Mouse (Mus musculus): ENCODE results near the gene Abca17. TPM values are rescaled to one million over a fixed set of nuclear protein-coding genes. Genes with fewer than 3 reads are reported as not detected.

Gene Abca17
- not detected in 2 replicates for polyA plus RNA-seq (2015; fragmentation: Nextera tagmentation; extraction: Ambion mirVana)

DNA sequence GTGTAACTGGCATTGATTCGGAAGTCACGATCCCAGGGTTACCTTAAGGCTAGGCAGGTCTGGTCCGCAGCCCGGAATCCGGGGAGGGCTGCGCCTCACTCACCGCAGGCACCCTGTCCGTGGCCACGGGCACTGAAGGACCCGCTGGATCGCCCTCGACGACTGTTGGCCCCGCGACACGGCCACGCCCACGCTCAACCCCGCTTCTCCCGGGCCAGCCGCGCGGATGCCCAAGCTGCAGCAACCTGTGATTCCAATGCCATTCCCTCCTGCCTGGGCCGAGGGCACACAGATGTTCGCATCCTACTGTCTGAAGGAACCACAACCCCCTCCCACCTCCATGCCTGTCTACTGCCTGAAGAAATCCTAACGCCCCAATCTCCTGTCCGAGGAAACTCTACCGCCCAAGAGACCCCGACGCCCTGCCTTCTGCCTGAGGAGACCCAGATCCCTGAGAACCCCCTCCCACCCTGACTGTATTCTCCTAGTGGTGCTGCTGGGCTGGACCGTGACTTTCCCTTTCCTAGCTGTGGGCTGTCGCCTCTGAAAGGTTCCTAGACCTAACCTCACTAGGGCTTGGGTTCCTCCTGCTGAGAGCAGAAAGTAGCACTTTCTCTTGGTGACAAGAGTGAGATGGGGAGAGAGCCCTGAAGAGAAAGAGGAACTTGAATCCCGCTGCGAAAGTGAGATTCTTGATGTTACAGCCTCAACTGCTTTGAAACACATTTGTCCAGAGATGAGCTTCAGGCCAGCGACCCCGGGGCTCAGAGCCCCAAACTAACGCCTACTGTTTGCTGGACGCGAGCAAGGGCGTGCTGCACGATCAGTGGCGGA is at the start of gene Abca17:
Gene Abca17 (minus strand): TSS at position 143 of the 834 bp plus-strand sequence.
- ATAC-seq (ENCODE audit: low read depth) = no peak
- Histone ChIP-seq H3K4me2 (ENCODE audit: low read depth, low read length) (peak within 1 kb of the TSS; percentile 95), H3K4me3 (ENCODE audit: low read depth, low read length) (peak within 1 kb of the TSS; percentile 92), H3K27me3 (ENCODE audit: control insufficient read depth, insufficient read depth, low read depth, low read length) (peaks cover 15% of the 10 kb centered on the region), H3K9me3 (replicated peaks; ENCODE audit: control insufficient read depth, low read length) (no peaks in the 10 kb centered on the region), H3K36me3 (ENCODE audit: control insufficient read depth, insufficient read depth) (no peaks in the 10 kb centered on the region), H3K4me1 (ENCODE audit: control insufficient read depth, low read depth, low read length) (peaks cover 44% of the 10 kb centered on the region), H3K27ac (ENCODE audit: low read length) (peak within 1 kb of the TSS; percentile 87), H3K9ac (ENCODE audit: low read depth, low read length) (peak within 1 kb of the TSS; percentile 94)
- 5% methylated on average over 42 of the region's 42 CpGs for WGBS (ENCODE audit: insufficient replicate concordance)

DNA sequence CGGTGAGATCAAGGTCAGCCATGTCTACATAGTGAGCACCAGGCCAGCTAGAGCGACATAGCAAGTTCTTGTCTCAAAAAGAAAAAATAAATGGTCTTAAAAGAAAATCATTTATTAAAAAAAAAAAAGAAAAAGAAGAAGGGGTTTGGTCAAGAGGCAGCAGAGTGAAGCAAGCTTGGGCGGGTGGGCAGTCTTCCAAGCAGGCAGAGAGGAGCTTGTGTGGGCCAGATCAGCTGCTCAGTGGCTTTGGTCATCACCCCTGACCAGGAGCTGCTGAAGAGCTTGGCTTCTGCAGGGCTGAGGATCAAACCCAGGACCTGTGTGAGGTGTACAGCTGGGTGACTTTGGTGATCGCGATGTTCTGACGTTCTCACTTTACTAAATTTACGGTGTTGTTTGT is 43.6 kb upstream of the Abca17 start:
- 80% methylated on average over 7 of the region's 7 CpGs for WGBS (ENCODE audit: insufficient replicate concordance)
- Histone ChIP-seq H3K4me3 (ENCODE audit: low read depth, low read length) (no peak overlapping the region), H3K27ac (ENCODE audit: low read length) (no peak overlapping the region), H3K4me2 (ENCODE audit: low read depth, low read length) (no peak overlapping the region), H3K36me3 (ENCODE audit: control insufficient read depth, insufficient read depth) (peaks cover 22% of the 10 kb centered on the region), H3K9me3 (replicated peaks; ENCODE audit: control insufficient read depth, low read length) (no peaks in the 10 kb centered on the region), H3K9ac (ENCODE audit: low read depth, low read length) (no peak overlapping the region), H3K27me3 (ENCODE audit: control insufficient read depth, insufficient read depth, low read depth, low read length) (no peaks in the 10 kb centered on the region), H3K4me1 (ENCODE audit: control insufficient read depth, low read depth, low read length) (no peaks in the 10 kb centered on the region)
- no peak for ATAC-seq (ENCODE audit: low read depth)

DNA sequence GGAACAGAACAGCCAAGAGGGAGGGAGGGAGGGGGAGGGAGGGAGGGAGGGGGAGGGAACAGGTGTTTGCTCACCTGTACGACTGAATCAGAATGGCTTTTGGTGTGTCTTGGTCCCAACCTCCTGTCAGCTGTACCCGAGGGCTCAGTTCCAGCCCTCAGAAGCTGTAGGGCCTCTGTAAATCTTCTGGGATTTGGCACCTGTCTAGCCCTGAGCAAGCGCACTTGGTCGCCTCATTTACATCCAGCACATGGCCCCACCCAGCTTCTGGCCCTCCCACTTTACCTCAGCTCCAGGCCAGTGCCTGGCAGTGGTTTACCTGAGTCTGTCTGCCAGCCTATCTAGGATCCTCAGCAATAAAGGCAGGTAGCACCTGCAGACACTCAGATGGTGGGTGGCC is 42.7 kb upstream of the Abca17 start:
- no peak for ATAC-seq (ENCODE audit: low read depth)

DNA sequence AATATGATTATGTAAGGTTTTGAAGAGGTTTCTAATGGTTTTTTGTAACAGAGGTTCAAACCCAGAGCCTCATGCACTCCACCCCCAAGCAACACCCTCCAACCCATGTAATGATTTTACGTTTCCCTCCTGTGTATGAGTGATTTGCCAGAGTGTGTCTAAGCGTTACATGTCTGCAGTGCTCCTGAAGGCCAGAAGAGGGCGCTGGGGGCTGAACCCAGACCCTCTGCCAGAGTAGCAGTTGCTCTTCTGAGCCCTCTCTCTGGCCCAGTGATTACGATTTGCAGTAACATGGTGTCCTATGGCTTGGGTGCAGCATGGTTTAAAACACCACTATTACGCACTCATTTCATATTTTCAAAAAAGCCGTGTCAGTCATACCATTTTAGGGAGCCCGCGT is 40.3 kb upstream of the Abca17 start:
- ATAC-seq (ENCODE audit: low read depth) = no peak
- H3K27me3 ChIP-seq (ENCODE audit: control insufficient read depth, insufficient read depth, low read depth, low read length) = no peaks in the 10 kb centered on the region
- H3K27ac ChIP-seq (ENCODE audit: low read length) = no peak overlapping the region
- no peak overlapping the region for H3K4me2 ChIP-seq (ENCODE audit: low read depth, low read length)
- no peak overlapping the region for H3K9ac ChIP-seq (ENCODE audit: low read depth, low read length)
- H3K9me3 ChIP-seq (replicated peaks; ENCODE audit: control insufficient read depth, low read length) = no peaks in the 10 kb centered on the region
- no peaks in the 10 kb centered on the region for H3K4me1 ChIP-seq (ENCODE audit: control insufficient read depth, low read depth, low read length)
- no peak overlapping the region for H3K4me3 ChIP-seq (ENCODE audit: low read depth, low read length)
- WGBS (ENCODE audit: insufficient replicate concordance) = 70% methylated on average over 8 of the region's 8 CpGs
- peaks cover 28% of the 10 kb centered on the region for H3K36me3 ChIP-seq (ENCODE audit: control insufficient read depth, insufficient read depth)

More for the DNA sequence above, 42.7 kb upstream of the Abca17 start:
- H3K4me1 ChIP-seq (ENCODE audit: control insufficient read depth, low read depth, low read length) = no peaks in the 10 kb centered on the region
- no peak overlapping the region for H3K9ac ChIP-seq (ENCODE audit: low read depth, low read length)
- no peaks in the 10 kb centered on the region for H3K27me3 ChIP-seq (ENCODE audit: control insufficient read depth, insufficient read depth, low read depth, low read length)
- H3K27ac ChIP-seq (ENCODE audit: low read length) = no peak overlapping the region
- H3K4me3 ChIP-seq (ENCODE audit: low read depth, low read length) = no peak overlapping the region
- H3K9me3 ChIP-seq (replicated peaks; ENCODE audit: control insufficient read depth, low read length) = no peaks in the 10 kb centered on the region
- peaks cover 19% of the 10 kb centered on the region for H3K36me3 ChIP-seq (ENCODE audit: control insufficient read depth, insufficient read depth)
- no peak overlapping the region for H3K4me2 ChIP-seq (ENCODE audit: low read depth, low read length)
- WGBS (ENCODE audit: insufficient replicate concordance) = 61% methylated on average over 4 of the region's 4 CpGs

DNA sequence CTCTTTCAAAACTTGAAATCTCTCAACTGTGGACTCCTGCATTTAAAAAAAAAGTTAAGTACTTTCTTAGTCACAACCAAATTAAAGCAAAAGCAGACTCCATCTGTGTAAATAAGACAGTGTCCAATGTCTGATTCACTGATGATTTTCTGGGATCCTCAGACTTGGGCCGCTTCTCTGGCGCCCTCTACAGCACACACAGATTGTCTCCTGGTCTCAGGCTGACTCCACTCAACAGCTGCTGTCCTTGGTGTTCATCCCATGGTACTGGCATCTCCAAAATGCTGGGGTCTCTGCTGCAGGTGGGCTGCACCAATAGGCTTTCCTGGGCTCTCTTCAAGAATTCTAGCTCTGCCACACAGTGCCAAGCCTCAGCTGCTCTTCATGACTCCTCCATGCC is 39.0 kb upstream of the Abca17 start:
- Histone ChIP-seq H3K4me3 (ENCODE audit: low read depth, low read length) (no peak overlapping the region), H3K4me2 (ENCODE audit: low read depth, low read length) (no peak overlapping the region), H3K9me3 (replicated peaks; ENCODE audit: control insufficient read depth, low read length) (no peaks in the 10 kb centered on the region), H3K27ac (ENCODE audit: low read length) (no peak overlapping the region), H3K4me1 (ENCODE audit: control insufficient read depth, low read depth, low read length) (no peaks in the 10 kb centered on the region), H3K36me3 (ENCODE audit: control insufficient read depth, insufficient read depth) (peaks cover 40% of the 10 kb centered on the region), H3K27me3 (ENCODE audit: control insufficient read depth, insufficient read depth, low read depth, low read length) (no peaks in the 10 kb centered on the region), H3K9ac (ENCODE audit: low read depth, low read length) (no peak overlapping the region)
- WGBS (ENCODE audit: insufficient replicate concordance) = 6% methylated on average over 2 of the region's 2 CpGs
- no peak for ATAC-seq (ENCODE audit: low read depth)

DNA sequence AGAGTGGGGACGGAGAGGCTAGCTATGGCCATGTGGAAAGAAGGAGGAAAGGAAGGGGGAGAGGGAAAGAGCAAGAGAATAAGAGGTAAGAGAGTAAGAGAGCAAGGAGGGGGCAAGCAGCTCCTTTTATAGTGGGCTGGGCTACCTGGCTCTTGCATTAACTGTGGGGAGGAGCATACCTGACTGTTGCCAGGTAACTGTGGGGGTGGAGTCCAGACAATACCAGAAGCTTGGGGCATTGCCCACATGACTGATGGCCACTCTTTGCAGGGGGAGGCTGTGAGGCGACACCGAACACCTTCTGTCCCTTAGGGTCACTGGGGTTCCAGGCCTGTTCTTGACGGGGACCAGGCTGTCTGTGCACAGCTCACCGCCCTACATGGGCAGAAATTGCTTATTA is 37.8 kb upstream of the Abca17 start:
- no peak overlapping the region for H3K4me2 ChIP-seq (ENCODE audit: low read depth, low read length)
- ATAC-seq (ENCODE audit: low read depth) = no peak
- no peak overlapping the region for H3K4me3 ChIP-seq (ENCODE audit: low read depth, low read length)
- 82% methylated on average over 5 of the region's 5 CpGs for WGBS (ENCODE audit: insufficient replicate concordance)
- peaks cover 48% of the 10 kb centered on the region for H3K36me3 ChIP-seq (ENCODE audit: control insufficient read depth, insufficient read depth)
- H3K27ac ChIP-seq (ENCODE audit: low read length) = no peak overlapping the region
- H3K9me3 ChIP-seq (replicated peaks; ENCODE audit: control insufficient read depth, low read length) = no peaks in the 10 kb centered on the region
- H3K4me1 ChIP-seq (ENCODE audit: control insufficient read depth, low read depth, low read length) = no peaks in the 10 kb centered on the region
- H3K27me3 ChIP-seq (ENCODE audit: control insufficient read depth, insufficient read depth, low read depth, low read length) = no peaks in the 10 kb centered on the region
- H3K9ac ChIP-seq (ENCODE audit: low read depth, low read length) = no peak overlapping the region

DNA sequence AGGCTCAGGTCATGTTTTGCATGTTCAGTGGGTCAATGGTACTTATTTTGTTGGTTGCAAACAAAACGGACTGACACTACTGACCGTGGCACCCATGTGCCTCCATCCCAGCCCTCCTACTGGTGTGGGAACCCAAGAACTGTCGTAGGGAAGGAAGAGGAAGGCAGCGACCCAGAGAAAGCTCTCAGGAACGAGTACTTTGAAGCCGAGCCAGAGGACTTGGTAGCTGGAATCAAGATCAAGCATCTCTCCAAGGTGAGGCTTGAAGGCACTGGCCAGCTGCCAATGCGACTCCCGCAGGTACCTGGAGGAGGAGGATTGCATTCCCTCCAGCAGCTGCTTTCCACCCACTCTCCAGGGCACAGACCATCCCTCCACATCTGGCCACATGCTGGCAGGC is 32.9 kb upstream of the Abca17 start:
- no peak for ATAC-seq (ENCODE audit: low read depth)
- Histone ChIP-seq H3K27ac (ENCODE audit: low read length) (no peak overlapping the region), H3K9me3 (replicated peaks; ENCODE audit: control insufficient read depth, low read length) (no peaks in the 10 kb centered on the region), H3K27me3 (ENCODE audit: control insufficient read depth, insufficient read depth, low read depth, low read length) (no peaks in the 10 kb centered on the region), H3K4me3 (ENCODE audit: low read depth, low read length) (no peak overlapping the region), H3K4me1 (ENCODE audit: control insufficient read depth, low read depth, low read length) (no peaks in the 10 kb centered on the region), H3K36me3 (ENCODE audit: control insufficient read depth, insufficient read depth) (peaks cover 60% of the 10 kb centered on the region), H3K4me2 (ENCODE audit: low read depth, low read length) (no peak overlapping the region), H3K9ac (ENCODE audit: low read depth, low read length) (no peak overlapping the region)
- 83% methylated on average over 8 of the region's 8 CpGs for WGBS (ENCODE audit: insufficient replicate concordance)

DNA sequence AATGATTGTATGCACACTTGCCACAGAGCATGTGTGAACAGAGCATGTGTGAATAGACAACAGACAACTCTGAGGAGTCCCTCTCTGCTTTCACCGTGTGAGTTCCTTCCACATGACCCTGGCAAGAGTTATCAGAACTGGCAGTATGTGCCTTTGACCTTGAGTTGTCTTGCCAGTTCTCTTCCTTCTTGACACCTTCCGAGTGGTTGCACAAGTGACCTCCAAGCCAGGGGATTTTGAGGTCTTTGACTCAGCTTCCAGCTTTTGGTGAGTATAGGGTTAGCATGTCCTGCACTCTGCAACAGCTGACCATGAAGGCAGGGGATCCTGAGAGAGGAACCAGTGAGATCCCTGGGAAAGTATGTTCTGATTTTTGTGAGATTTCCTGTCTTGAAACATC is 27.6 kb upstream of the Abca17 start:
- Histone ChIP-seq H3K9me3 (replicated peaks; ENCODE audit: control insufficient read depth, low read length) (no peaks in the 10 kb centered on the region), H3K4me2 (ENCODE audit: low read depth, low read length) (no peak overlapping the region), H3K27me3 (ENCODE audit: control insufficient read depth, insufficient read depth, low read depth, low read length) (no peaks in the 10 kb centered on the region), H3K36me3 (ENCODE audit: control insufficient read depth, insufficient read depth) (peaks cover 56% of the 10 kb centered on the region), H3K4me3 (ENCODE audit: low read depth, low read length) (no peak overlapping the region), H3K4me1 (ENCODE audit: control insufficient read depth, low read depth, low read length) (peaks cover 17% of the 10 kb centered on the region), H3K27ac (ENCODE audit: low read length) (no peak overlapping the region), H3K9ac (ENCODE audit: low read depth, low read length) (no peak overlapping the region)
- WGBS (ENCODE audit: insufficient replicate concordance) = 72% methylated on average over 2 of the region's 2 CpGs
- ATAC-seq (ENCODE audit: low read depth) = no peak

DNA sequence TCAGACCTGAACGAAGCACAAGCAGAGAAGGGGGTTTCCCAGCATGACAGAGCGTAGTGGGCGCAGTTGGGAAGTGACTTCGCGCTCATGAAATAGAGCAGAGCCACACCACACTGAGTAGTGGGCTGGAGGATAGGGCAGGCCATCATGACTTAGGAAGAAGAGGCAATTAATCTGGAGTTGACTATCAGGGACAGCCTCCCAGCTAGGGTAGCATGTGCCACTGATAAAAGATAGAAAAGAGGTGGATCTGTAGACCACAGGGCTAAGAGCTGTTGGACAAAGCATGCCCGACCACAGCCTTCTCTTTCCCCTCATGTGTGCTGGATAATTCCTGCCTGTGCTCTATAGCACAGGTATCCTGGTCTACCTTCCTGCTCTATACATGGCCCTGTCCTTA is 25.0 kb upstream of the Abca17 start:
- ATAC-seq (ENCODE audit: low read depth) = peak; percentile 53; the same call in 1 of the 2 replicates
- Histone ChIP-seq H3K36me3 (ENCODE audit: control insufficient read depth, insufficient read depth) (peaks cover 48% of the 10 kb centered on the region), H3K9me3 (replicated peaks; ENCODE audit: control insufficient read depth, low read length) (no peaks in the 10 kb centered on the region), H3K4me2 (ENCODE audit: low read depth, low read length) (no peak overlapping the region), H3K27ac (ENCODE audit: low read length) (no peak overlapping the region), H3K4me1 (ENCODE audit: control insufficient read depth, low read depth, low read length) (peaks cover 17% of the 10 kb centered on the region), H3K27me3 (ENCODE audit: control insufficient read depth, insufficient read depth, low read depth, low read length) (no peaks in the 10 kb centered on the region), H3K9ac (ENCODE audit: low read depth, low read length) (no peak overlapping the region), H3K4me3 (ENCODE audit: low read depth, low read length) (no peak overlapping the region)
- 70% methylated on average over 6 of the region's 6 CpGs for WGBS (ENCODE audit: insufficient replicate concordance)
